Mouse (Mus musculus): ENCODE measurements at regions not wholly inside any gene's neighbourhood (a gene's known extent, or its start where the extent isn't known, plus 50 kb on each side); places are given as distances from the start of the nearest gene placed in this dataset.

- TF ChIP-seq CTCF (IDR thresholded peaks at IDR 0.05; ENCODE audit: borderline replicate concordance, extremely low read depth, insufficient read depth, insufficient read length) (no peak), POLR2A (IDR thresholded peaks at IDR 0.05; ENCODE audit: borderline replicate concordance, extremely low read depth, insufficient read depth, insufficient read length, poor library complexity, severe bottlenecking) (no peak)
- DNase-seq (ENCODE audit: low read depth), result peak; percentile 82
These were observed 91.1 kb upstream of the Arhgap21 start for GRCm38 (mm10) chr2:21059618-21060346.

GRCm38 (mm10) chr2:21058940-21059339, 90.3 kb upstream of the Arhgap21 start:
- no peak for DNase-seq (ENCODE audit: low read depth)
- TF ChIP-seq CTCF (IDR thresholded peaks at IDR 0.05; ENCODE audit: borderline replicate concordance, extremely low read depth, insufficient read depth, insufficient read length), result no peak
- no peak for TF ChIP-seq POLR2A (IDR thresholded peaks at IDR 0.05; ENCODE audit: borderline replicate concordance, extremely low read depth, insufficient read depth, insufficient read length, poor library complexity, severe bottlenecking)

GRCm38 (mm10) chr2:21056450-21057210, 87.9 kb upstream of the Arhgap21 start:
- TF ChIP-seq CTCF (IDR thresholded peaks at IDR 0.05; ENCODE audit: borderline replicate concordance, extremely low read depth, insufficient read depth, insufficient read length), result no peak
- TF ChIP-seq POLR2A (IDR thresholded peaks at IDR 0.05; ENCODE audit: borderline replicate concordance, extremely low read depth, insufficient read depth, insufficient read length, poor library complexity, severe bottlenecking), result no peak
- DNase-seq (ENCODE audit: low read depth), result peak; percentile 70

GRCm38 (mm10) chr2:21055416-21055815, 86.7 kb upstream of the Arhgap21 start:
- DNase-seq (ENCODE audit: low read depth), result no peak
- TF ChIP-seq POLR2A (IDR thresholded peaks at IDR 0.05; ENCODE audit: borderline replicate concordance, extremely low read depth, insufficient read depth, insufficient read length, poor library complexity, severe bottlenecking), result no peak

GRCm38 (mm10) chr2:21054325-21055082, 85.8 kb upstream of the Arhgap21 start:
- TF ChIP-seq CTCF (IDR thresholded peaks at IDR 0.05; ENCODE audit: borderline replicate concordance, extremely low read depth, insufficient read depth, insufficient read length) (no peak; the same call in 1 of the 2 replicates), POLR2A (IDR thresholded peaks at IDR 0.05; ENCODE audit: borderline replicate concordance, extremely low read depth, insufficient read depth, insufficient read length, poor library complexity, severe bottlenecking) (no peak)
- no peak for DNase-seq (ENCODE audit: low read depth)

- DNase-seq (ENCODE audit: low read depth), result no peak
- TF ChIP-seq CTCF (IDR thresholded peaks at IDR 0.05; ENCODE audit: borderline replicate concordance, extremely low read depth, insufficient read depth, insufficient read length) (no peak), POLR2A (IDR thresholded peaks at IDR 0.05; ENCODE audit: borderline replicate concordance, extremely low read depth, insufficient read depth, insufficient read length, poor library complexity, severe bottlenecking) (no peak)
These were observed 84.9 kb upstream of the Arhgap21 start for GRCm38 (mm10) chr2:21053596-21053995.

- peak; percentile 70 for DNase-seq (ENCODE audit: low read depth)
- TF ChIP-seq CTCF (IDR thresholded peaks at IDR 0.05; ENCODE audit: borderline replicate concordance, extremely low read depth, insufficient read depth, insufficient read length) (no peak), POLR2A (IDR thresholded peaks at IDR 0.05; ENCODE audit: borderline replicate concordance, extremely low read depth, insufficient read depth, insufficient read length, poor library complexity, severe bottlenecking) (no peak)
These were observed 80.3 kb upstream of the Arhgap21 start for GRCm38 (mm10) chr2:21048996-21049395.

GRCm38 (mm10) chr2:21048226-21048625, 79.5 kb upstream of the Arhgap21 start:
- TF ChIP-seq POLR2A (IDR thresholded peaks at IDR 0.05; ENCODE audit: borderline replicate concordance, extremely low read depth, insufficient read depth, insufficient read length, poor library complexity, severe bottlenecking) (no peak), CTCF (IDR thresholded peaks at IDR 0.05; ENCODE audit: borderline replicate concordance, extremely low read depth, insufficient read depth, insufficient read length) (no peak)
- DNase-seq (ENCODE audit: low read depth), result no peak

GRCm38 (mm10) chr2:21046503-21047116, 77.9 kb upstream of the Arhgap21 start:
- TF ChIP-seq CTCF (IDR thresholded peaks at IDR 0.05; ENCODE audit: borderline replicate concordance, extremely low read depth, insufficient read depth, insufficient read length) (no peak), POLR2A (IDR thresholded peaks at IDR 0.05; ENCODE audit: borderline replicate concordance, extremely low read depth, insufficient read depth, insufficient read length, poor library complexity, severe bottlenecking) (no peak)
- peak; percentile 66 for DNase-seq (ENCODE audit: low read depth)

- TF ChIP-seq CTCF (IDR thresholded peaks at IDR 0.05; ENCODE audit: borderline replicate concordance, extremely low read depth, insufficient read depth, insufficient read length), result no peak
- TF ChIP-seq POLR2A (IDR thresholded peaks at IDR 0.05; ENCODE audit: borderline replicate concordance, extremely low read depth, insufficient read depth, insufficient read length, poor library complexity, severe bottlenecking), result no peak
- DNase-seq (ENCODE audit: low read depth), result no peak
These were observed 76.1 kb upstream of the Arhgap21 start for GRCm38 (mm10) chr2:21044781-21045180.

- peak; percentile 94 for DNase-seq (ENCODE audit: low read depth)
- TF ChIP-seq CTCF (IDR thresholded peaks at IDR 0.05; ENCODE audit: borderline replicate concordance, extremely low read depth, insufficient read depth, insufficient read length), result no peak
- TF ChIP-seq POLR2A (IDR thresholded peaks at IDR 0.05; ENCODE audit: borderline replicate concordance, extremely low read depth, insufficient read depth, insufficient read length, poor library complexity, severe bottlenecking), result no peak
These were observed 75.3 kb upstream of the Arhgap21 start for GRCm38 (mm10) chr2:21044007-21044406.

Measured in brain, embryonic 14.5 days (tissue).